Mouse (Mus musculus) T-helper 2 cell (primary cell): Measurements from ENCODE around the gene Gla.

Source experiments
- in situ Hi-C: fragments of 300-600 bp; cut with MboI, MseI; formaldehyde crosslinking; loops from one replicate; pipeline ENCODE4 v1.15.1; 2025; ENCODE audit warnings: high pct_unique_total_duplicates

Gla gene

GRCm38 (mm10) chrX:134600659-134601379 lies at the start of gene Gla, which contains the start of gene Hnrnph2:
Gla (minus strand) TSS chrX:134601125.
Hnrnph2 (plus strand) TSS chrX:134601179.
- in situ Hi-C loops, result no loop called here

- in situ Hi-C loops, result no loop called here
Observed at GRCm38 (mm10) chrX:134648031-134648692, 47.2 kb upstream of the Gla start.

- in situ Hi-C loops, result no loop called here
Observed at GRCm38 (mm10) chrX:134647421-134647820, 46.5 kb upstream of the Gla start.

GRCm38 (mm10) chrX:134646338-134646737 lies 45.4 kb upstream of the Gla start:
- in situ Hi-C loops, result no loop called here

GRCm38 (mm10) chrX:134641000-134641760 lies 40.3 kb upstream of the Gla start:
- in situ Hi-C loops, result no loop called here

DNA sequence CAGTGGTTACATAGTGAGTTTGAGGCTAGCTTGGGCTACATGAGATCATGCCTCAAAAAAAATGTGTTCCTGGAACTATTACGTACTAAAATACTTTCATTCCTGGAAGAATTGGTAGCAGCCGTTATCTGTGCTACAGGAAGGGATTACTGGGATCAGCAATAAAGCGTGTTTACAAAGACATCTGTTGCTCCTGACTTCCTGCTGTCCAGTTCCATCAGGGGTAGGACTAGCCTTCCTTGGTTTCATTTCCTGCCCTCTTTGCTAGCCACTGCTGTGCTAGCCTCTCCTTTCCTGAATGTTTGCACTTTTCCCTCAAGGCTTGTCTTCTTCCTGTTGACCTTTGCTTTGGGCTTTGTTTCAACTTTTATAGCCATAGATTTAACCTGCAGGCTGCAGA lies 34.9 kb upstream of the Gla start:
- in situ Hi-C loops, result no loop called here

DNA sequence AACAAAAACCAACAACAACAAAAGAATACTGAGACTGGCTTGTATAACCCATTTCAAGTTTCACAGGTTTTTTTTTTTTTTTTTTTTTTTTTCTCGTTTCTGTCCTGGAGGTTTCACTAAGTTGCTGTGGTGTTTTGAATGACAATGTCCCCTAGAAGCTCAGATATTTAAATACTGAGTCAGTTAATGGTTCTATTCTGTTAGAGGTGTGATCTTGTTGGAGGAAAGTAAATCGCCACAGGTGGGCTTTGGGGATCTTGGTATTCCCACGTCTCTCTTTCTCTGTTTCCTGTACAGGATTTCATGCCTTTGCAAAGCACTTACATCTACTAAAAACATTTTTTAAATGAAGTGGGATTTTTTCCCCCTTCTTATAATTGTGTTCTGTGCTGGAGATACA lies 34.2 kb upstream of the Gla start:
- in situ Hi-C loops, result no loop called here

GRCm38 (mm10) chrX:134632710-134633109 lies 31.8 kb upstream of the Gla start:
- in situ Hi-C loops, result no loop called here

DNA sequence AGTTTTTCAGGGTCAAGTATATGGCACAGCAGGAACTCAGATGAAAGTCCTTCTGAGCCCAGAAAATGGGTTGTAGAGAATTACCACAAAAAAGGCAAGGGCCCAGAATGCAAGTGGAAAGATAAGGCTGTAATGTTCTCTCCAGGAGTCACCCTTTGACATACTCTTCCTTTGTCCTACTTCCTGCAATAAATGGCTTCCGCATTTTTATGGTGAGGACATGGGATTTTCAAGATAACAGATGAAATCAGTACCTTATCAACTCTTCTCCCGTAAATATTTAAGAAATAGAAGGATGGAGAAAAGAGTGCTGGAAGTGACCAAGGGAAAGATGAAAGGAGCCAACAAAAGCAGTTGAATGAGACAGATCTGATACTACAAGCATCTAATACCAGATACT lies 27.3 kb upstream of the Gla start:
- in situ Hi-C loops, result no loop called here

DNA sequence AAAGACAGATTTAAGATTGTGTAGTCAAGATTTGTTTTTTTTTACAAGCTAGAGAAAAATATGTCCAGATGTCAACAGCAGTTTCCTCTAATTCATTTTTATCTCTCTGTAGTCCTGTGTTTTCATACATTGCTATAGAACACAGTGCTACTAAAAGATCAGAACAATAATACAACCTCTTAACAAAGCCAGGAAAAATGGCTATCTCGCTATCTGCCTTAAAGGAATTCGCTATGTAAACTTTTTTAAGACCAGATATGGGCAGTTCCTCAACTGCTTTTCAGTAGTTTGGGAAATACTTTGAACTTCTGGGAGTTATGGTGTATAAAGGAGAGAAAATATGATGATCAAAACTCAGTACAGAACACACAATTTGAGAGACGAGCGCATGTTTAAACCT lies 22.4 kb upstream of the Gla start:
- in situ Hi-C loops, result no loop called here

GRCm38 (mm10) chrX:134621685-134622084 lies 20.8 kb upstream of the Gla start:
- in situ Hi-C loops, result no loop called here

- in situ Hi-C loops, result no loop called here
Observed at GRCm38 (mm10) chrX:134620254-134620865, 19.4 kb upstream of the Gla start.

DNA sequence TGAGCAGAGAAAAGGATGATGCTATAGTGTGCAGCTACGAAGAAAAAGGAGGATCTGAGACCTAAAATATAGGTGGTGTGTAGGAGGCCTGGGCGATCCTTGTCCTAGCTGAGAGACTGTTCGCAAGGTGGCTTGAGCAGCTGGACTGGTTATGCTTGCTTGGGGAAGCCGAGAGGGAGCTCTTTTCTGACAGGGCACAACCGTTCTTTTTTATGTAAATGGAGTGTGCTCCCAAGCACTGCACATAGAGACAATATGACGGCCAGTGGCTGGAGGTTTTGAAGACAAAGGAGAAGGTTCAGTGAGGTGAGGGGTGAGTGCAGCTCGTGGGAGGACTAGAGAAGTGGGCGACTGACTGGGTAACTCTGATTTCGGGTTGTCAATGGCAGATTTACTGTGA lies 18.8 kb upstream of the Gla start:
- in situ Hi-C loops, result no loop called here

DNA sequence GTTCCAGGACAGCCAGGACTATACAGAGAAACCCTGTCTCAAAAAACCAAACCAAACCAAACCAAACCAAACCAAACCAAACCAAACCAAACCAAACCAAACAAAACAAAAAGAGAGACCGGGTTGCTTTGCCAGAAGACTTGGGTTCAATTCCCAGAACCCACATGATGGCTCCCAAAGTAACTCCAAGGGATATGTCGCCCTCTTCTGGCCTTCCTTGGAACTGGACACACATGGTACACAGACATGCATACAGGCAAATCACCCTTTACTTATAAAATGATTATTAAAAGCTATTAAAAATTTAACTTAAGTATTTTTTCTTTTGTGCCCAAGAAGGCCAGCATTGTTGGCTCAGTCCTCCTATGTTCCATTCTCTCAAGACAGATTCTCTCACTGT lies 13.4 kb upstream of the Gla start:
- in situ Hi-C loops, result no loop called here

DNA sequence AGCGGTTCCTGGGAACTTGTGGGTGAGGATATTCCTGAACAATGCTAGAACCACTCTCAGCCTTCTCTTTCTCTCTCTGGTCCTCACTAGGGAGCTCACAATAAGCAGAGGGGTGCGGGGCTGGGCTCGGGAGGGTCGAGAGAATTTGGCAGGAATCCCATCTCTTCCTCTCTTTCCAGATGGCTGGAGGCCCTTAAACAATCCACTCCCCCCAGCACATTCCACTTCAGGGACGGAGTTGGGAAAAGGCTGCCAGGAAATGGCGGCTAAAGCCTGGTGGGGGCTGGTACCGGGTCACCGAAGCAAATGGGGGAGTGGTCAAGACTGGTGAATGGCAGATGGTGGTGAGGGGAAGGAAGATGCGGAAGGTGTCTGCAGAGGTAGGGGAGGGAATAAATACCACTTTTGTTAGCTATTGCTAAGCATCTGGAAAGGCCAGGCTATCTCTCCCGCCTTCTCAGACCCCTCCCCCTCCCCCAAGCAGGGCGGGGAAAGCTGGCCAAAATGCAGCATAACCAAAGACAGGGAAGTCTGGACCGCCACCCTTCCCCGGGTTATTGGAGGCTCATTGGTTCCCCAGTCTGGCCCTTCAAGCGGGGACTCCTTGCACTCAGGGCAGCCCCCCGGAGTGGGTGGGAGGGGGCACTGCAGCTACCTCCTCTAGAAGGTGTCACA lies 11.5 kb upstream of the Gla start:
- in situ Hi-C loops, result no loop called here

DNA sequence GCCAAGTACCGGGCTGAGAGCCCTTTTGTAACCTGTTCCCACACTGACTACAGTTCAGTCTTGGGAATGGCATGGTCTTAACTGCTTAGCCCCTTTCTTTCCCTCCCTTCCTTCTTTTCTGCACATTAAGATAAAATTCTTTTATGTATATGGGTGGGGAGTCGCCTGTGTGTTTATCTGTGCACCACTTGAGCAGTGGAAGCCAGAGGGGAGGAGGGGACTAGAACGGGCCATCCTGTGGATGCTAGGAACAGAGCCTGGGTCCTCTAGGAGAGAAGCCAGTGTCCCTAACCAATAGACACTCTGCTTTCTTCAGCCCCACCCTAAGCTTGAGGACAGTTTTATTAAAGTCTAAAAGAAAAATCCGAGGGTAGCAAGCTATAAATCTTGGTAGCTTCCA lies 10.1 kb upstream of the Gla start:
- in situ Hi-C loops, result no loop called here

DNA sequence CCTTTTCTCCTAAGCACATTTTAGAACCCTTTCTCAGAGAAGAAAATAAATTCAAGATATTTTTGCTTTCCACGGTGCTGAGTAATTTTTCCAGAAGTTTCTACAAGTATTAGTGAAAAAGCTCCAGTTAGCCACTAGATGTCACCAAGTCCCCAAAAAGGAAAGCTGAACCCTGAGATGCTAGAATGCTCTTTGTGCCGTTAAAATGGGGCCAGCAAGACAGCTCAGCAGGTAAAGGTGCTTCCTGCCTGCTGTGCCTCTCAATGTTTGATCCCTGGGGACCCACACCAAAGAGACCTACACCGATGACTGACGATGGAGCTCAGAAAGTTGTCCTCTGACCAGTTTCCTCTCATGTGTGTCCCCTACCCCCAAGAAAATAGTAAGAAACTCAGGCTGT lies 8.5 kb upstream of the Gla start:
- in situ Hi-C loops, result no loop called here

- in situ Hi-C loops, result no loop called here
Observed at GRCm38 (mm10) chrX:134601380-134602120, 625 bp upstream of the Gla start.

DNA sequence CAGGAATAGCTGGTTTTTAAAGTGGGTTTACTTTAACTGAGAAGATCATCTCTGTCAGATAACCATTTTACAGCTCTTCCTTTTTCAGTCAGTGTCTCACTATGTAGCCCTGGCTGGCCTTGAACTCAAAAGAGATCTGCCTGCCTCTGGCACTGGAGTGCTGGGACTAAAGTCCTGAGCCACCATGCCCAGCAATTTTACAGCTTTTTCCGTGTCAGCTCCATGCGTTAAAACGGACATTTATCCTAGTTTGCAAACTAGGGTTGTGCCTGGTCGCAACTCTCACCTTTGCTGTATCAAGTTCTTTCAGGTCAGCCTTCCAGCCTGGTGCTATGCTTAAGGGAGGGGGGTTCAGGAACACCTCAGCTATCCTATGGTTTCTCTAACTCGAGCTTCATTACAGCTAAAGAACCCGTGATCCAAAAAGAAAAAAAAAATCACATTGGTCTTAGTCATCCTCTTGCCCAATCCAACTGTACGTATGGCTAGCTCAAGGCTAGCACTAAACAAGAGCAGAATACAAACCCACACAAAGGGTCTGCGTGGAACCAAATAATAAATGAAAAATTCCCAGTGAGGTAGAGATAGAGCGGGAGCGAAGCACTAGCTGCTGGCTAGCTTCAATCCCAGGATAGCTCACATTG lies 881 bp downstream of the Gla start:
- in situ Hi-C loops, result no loop called here

DNA sequence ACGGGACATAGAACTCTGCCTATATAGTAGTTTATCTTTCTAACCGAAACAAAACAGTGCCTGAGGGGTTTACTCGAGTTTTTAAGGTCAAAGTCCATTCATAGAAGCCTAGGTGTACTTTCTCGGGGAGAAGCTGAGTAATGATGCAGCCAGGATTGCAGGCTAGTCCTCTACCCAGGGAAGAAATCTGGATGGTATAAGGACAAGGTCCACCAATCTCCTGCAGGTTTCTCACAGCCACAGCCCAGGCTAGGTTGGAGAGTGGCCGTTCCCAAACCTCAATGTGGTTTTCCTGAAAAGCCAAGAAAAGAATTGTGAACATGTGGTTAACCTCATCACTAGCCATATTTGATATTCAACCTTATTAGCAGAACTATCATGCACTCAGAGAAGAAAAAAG lies 11.1 kb downstream of the Gla start:
- in situ Hi-C loops, result no loop called here

- in situ Hi-C loops, result no loop called here
Observed at GRCm38 (mm10) chrX:134588997-134589396, 11.9 kb downstream of the Gla start.
